In the genomic region with DNA sequence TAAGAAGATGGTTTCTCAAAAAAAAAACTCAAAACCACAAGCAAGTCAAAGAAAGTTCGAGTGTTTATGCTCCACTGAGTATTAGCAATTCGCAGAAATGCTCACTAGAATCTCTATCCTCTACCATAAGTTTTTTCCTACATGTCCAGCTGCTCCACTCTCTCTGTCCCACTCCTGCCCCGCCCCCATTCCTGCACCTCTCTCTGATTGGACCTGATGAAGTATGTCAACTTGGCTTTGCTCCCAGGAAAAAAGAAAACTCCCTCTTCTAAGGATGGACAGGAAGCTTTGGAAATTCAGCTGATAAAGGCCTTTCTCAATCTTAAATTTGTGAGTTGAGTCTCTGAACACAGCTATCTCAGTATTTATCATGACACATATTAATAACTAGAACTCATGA, we compare ENCODE assay signal across 20 mouse cellular contexts.
DNase-seq lines count a peak whose midpoint lies in the region; ATAC-seq and TF ChIP-seq lines count a peak whose summit lies in the region.
"Had no signal": no experiment of that assay in that cellular context is flagged by ENCODE, and none has a peak within 500 bp of the region (broad histone marks: within the 10 kb centered on the region; RNA-seq: fewer than 3 reads in every experiment).

No protein-coding gene starts in this region.

- DNase-seq in adrenal gland, postnatal 10 days: peak; percentile 10
- DNase-seq in adrenal gland, adult 2 months: no peak
- peak; percentile 17 to 30 for DNase-seq in heart, postnatal 14 days
- DNase-seq in heart, adult 8-10 months (ENCODE audit: low spot score): no peak
- peak; percentile 5 for DNase-seq in liver, adult 2 months (ENCODE audit: extremely low read depth, low read depth, low spot score)
- DNase-seq in liver, postnatal 0 days: no peak
- DNase-seq in retina, postnatal 1 day: peak; percentile 16
- no peak for DNase-seq in retina, embryonic 14.5 days (ENCODE audit: low spot score)
- DNase-seq: cerebellum, adult 11 months; gastrocnemius, postnatal 10 days; kidney, adult 18-20 months; layer of hippocampus, adult 9-11 months; right cerebral cortex, adult 18-20 months had no signal

- TF ChIP-seq POLR2A in liver, adult 2 months (IDR thresholded peaks at IDR 0.05; ENCODE audit: extremely low read depth, insufficient read depth, low read length): no peak

- H3K4me3 ChIP-seq in liver, adult 2 months (ENCODE audit: insufficient read depth, low read depth, low read length): no peak overlapping the region
- H3K4me3 ChIP-seq in liver, postnatal 0 days (ENCODE audit: low read depth, low read length): no peak overlapping the region
- H3K4me3 ChIP-seq: embryonic facial prominence, embryonic 12.5 days; megakaryocyte, embryonic 14.5 days; neural tube, embryonic 12.5 days had no signal

- no peak for TF ChIP-seq CTCF in liver, adult 2 months (IDR thresholded peaks at IDR 0.05; ENCODE audit: low read depth, low read length)
- TF ChIP-seq CTCF in liver, postnatal 0 days (IDR thresholded peaks at IDR 0.05; ENCODE audit: low read depth): no peak

- no peak overlapping the region for H3K4me2 ChIP-seq in liver, postnatal 0 days (ENCODE audit: low read depth, low read length)
- H3K4me2 ChIP-seq: embryonic facial prominence, embryonic 12.5 days; liver, embryonic 11.5 days; neural tube, embryonic 12.5 days had no signal

- H3K36me3 ChIP-seq in liver, adult 2 months (ENCODE audit: control insufficient read depth, insufficient read depth, low read length): no peaks in the 10 kb centered on the region
- H3K36me3 ChIP-seq in liver, postnatal 0 days (replicated peaks; ENCODE audit: insufficient read depth, low read length): no peaks in the 10 kb centered on the region
- H3K36me3 ChIP-seq: embryonic facial prominence, embryonic 12.5 days; neural tube, embryonic 12.5 days had no signal

- H3K79me2 ChIP-seq in liver, adult 2 months (ENCODE audit: control insufficient read depth, insufficient read depth, low read length): no peaks in the 10 kb centered on the region

- TF ChIP-seq EP300 in liver, postnatal 0 days (IDR thresholded peaks at IDR 0.05; ENCODE audit: low read depth): no peak

- no peak for ATAC-seq in liver, postnatal 0 days
- ATAC-seq: activated CD4-positive, CD25-positive, alpha-beta regulatory T cell, adult 4 months; hindbrain, postnatal 0 days had no signal

- no peak overlapping the region for H3K9ac ChIP-seq in liver, adult 2 months (ENCODE audit: low read depth, low read length)
- H3K9ac ChIP-seq in liver, postnatal 0 days (replicated peaks): no peak overlapping the region
- H3K9ac ChIP-seq: embryonic facial prominence, embryonic 12.5 days; neural tube, embryonic 12.5 days had no signal

- WGBS in liver, adult 2 months: 57% methylated on average over 3 of the region's 3 CpGs
- 57% methylated on average over 3 of the region's 3 CpGs for WGBS in liver, postnatal 0 days (ENCODE audit: insufficient replicate concordance)

- no peaks in the 10 kb centered on the region for H3K9me3 ChIP-seq in liver, postnatal 0 days (ENCODE audit: low read length)
- H3K9me3 ChIP-seq: embryonic facial prominence, embryonic 12.5 days; megakaryocyte, embryonic 14.5 days; neural tube, embryonic 12.5 days had no signal

- H3K27me3 ChIP-seq in liver, adult 2 months (ENCODE audit: control insufficient read depth, insufficient read depth, low read length): no peaks in the 10 kb centered on the region
- no peaks in the 10 kb centered on the region for H3K27me3 ChIP-seq in liver, postnatal 0 days (ENCODE audit: insufficient read depth, low read length)
- H3K27me3 ChIP-seq: CH12.LX; embryonic facial prominence, embryonic 12.5 days; megakaryocyte, embryonic 14.5 days; neural tube, embryonic 12.5 days had no signal

- H3K4me1 ChIP-seq in liver, adult 2 months (ENCODE audit: control insufficient read depth, insufficient read depth, low read length): no peaks in the 10 kb centered on the region
- H3K4me1 ChIP-seq in liver, postnatal 0 days (ENCODE audit: insufficient read depth): no peaks in the 10 kb centered on the region
- H3K4me1 ChIP-seq: embryonic facial prominence, embryonic 12.5 days; megakaryocyte, embryonic 14.5 days; neural tube, embryonic 12.5 days had no signal

- intact Hi-C loops in heart, postnatal 14 days (cut with DNase I): no loop called here

- no peak overlapping the region for H3K27ac ChIP-seq in liver, adult 2 months (replicated peaks; ENCODE audit: insufficient read depth, low read depth, low read length)
- H3K27ac ChIP-seq in liver, postnatal 0 days (ENCODE audit: low read depth): no peak overlapping the region
- H3K27ac ChIP-seq: embryonic facial prominence, embryonic 12.5 days; hindbrain, postnatal 0 days; neural tube, embryonic 12.5 days had no signal

Comparison
In these comparisons a context has a peak if more than half of its experiments do, and no peak if none do; other contexts are left out.
1. DNase-seq: peak in adrenal gland, postnatal 10 days (single experiment), heart, postnatal 14 days (2 of 2), liver, adult 2 months (single experiment) and retina, postnatal 1 day (single experiment); none in adrenal gland, adult 2 months (single experiment), heart, adult 8-10 months (single experiment), liver, postnatal 0 days (single experiment) and retina, embryonic 14.5 days (single experiment).